Mouse (Mus musculus): ENCODE data around the gene Kcng4. TPM values are rescaled to one million over a fixed set of nuclear protein-coding genes. Genes with fewer than 3 reads are reported as not detected.

Kcng4 gene
- polyA plus RNA-seq, 1 experiment from 2014 or later: 0.08 TPM

GRCm38 (mm10) chr8:119580441-119581161 is 54.9 kb downstream of the Kcng4 start:
- no peak overlapping the region for H3K9ac ChIP-seq (replicated peaks; ENCODE audit: low read depth)
- H3K27me3 ChIP-seq (replicated peaks; ENCODE audit: insufficient read depth, low read length): peaks cover 5% of the 10 kb centered on the region; the same call in 1 of the 2 replicates
- no peaks in the 10 kb centered on the region for H3K4me1 ChIP-seq (ENCODE audit: insufficient read depth, low read depth, low read length)
- ATAC-seq (no peak), DNase-seq (ENCODE audit: low spot score) (no peak)
- no peaks in the 10 kb centered on the region for H3K36me3 ChIP-seq (ENCODE audit: insufficient read depth, low read length)
- 62% methylated on average over 5 of the region's 5 CpGs for WGBS
- TF ChIP-seq EP300 (IDR thresholded peaks at IDR 0.05): no peak
- no peak for TF ChIP-seq CTCF (IDR thresholded peaks at IDR 0.05)
- H3K9me3 ChIP-seq (ENCODE audit: low read length): no peaks in the 10 kb centered on the region
- H3K4me2 ChIP-seq (replicated peaks; ENCODE audit: low read depth, low read length): no peak overlapping the region
- H3K4me3 ChIP-seq (ENCODE audit: low read depth, low read length): no peak overlapping the region
- H3K27ac ChIP-seq (ENCODE audit: low read length): no peak overlapping the region

- DNase-seq (ENCODE audit: low spot score) (peak; percentile 62), ATAC-seq (peak; percentile 13; the same call in 1 of the 2 replicates)
- Histone ChIP-seq H3K27ac (ENCODE audit: low read length) (no peak overlapping the region), H3K27me3 (replicated peaks; ENCODE audit: insufficient read depth, low read length) (peaks cover 9% of the 10 kb centered on the region; the same call in 1 of the 2 replicates), H3K36me3 (ENCODE audit: insufficient read depth, low read length) (no peaks in the 10 kb centered on the region), H3K9ac (replicated peaks; ENCODE audit: low read depth) (no peak overlapping the region), H3K4me1 (ENCODE audit: insufficient read depth, low read depth, low read length) (peaks cover 4% of the 10 kb centered on the region; the same call in 1 of the 2 replicates), H3K4me3 (ENCODE audit: low read depth, low read length) (no peak overlapping the region), H3K4me2 (replicated peaks; ENCODE audit: low read depth, low read length) (no peak overlapping the region), H3K9me3 (ENCODE audit: low read length) (no peaks in the 10 kb centered on the region)
- TF ChIP-seq CTCF (IDR thresholded peaks at IDR 0.05) (no peak), EP300 (IDR thresholded peaks at IDR 0.05) (no peak)
- WGBS: 24% methylated on average over 13 of the region's 13 CpGs
Measured at GRCm38 (mm10) chr8:119579096-119579495, 56.4 kb downstream of the Kcng4 start.

- Histone ChIP-seq H3K4me1 (ENCODE audit: insufficient read depth, low read depth, low read length) (peaks cover 4% of the 10 kb centered on the region; the same call in 1 of the 2 replicates), H3K9ac (replicated peaks; ENCODE audit: low read depth) (no peak overlapping the region; the same call in 1 of the 2 replicates), H3K4me3 (ENCODE audit: low read depth, low read length) (peak overlapping the region; percentile 82), H3K27ac (ENCODE audit: low read length) (no peak overlapping the region), H3K27me3 (replicated peaks; ENCODE audit: insufficient read depth, low read length) (peaks cover 9% of the 10 kb centered on the region; the same call in 1 of the 2 replicates), H3K9me3 (ENCODE audit: low read length) (no peaks in the 10 kb centered on the region), H3K36me3 (ENCODE audit: insufficient read depth, low read length) (no peaks in the 10 kb centered on the region), H3K4me2 (replicated peaks; ENCODE audit: low read depth, low read length) (peak overlapping the region; percentile 92)
- TF ChIP-seq CTCF (IDR thresholded peaks at IDR 0.05): no peak
- TF ChIP-seq EP300 (IDR thresholded peaks at IDR 0.05): no peak
- WGBS: under 1% methylated on average over 16 of the region's 16 CpGs
- ATAC-seq (no peak), DNase-seq (ENCODE audit: low spot score) (no peak)
Measured at GRCm38 (mm10) chr8:119575366-119575726, 60.1 kb downstream of the Kcng4 start.

GRCm38 (mm10) chr8:119574437-119575365 is 60.8 kb downstream of the Kcng4 start, which contains the start of the genes Hsdl1 and Dnaaf1:
Hsdl1 (minus strand) TSS chr8:119575183.
Dnaaf1 (plus strand) TSS chr8:119575235.
- ATAC-seq: peak; percentile 91
- Histone ChIP-seq H3K9me3 (ENCODE audit: low read length) (no peaks in the 10 kb centered on the region), H3K36me3 (ENCODE audit: insufficient read depth, low read length) (no peaks in the 10 kb centered on the region), H3K27ac (ENCODE audit: low read length) (0 out of 2 replicates have a peak within 1 kb of the TSS, but pooled peaks have one; percentile 15), H3K9ac (replicated peaks; ENCODE audit: low read depth) (peak within 1 kb of the TSS; percentile 66), H3K4me3 (ENCODE audit: low read depth, low read length) (peak within 1 kb of the TSS; percentile 82), H3K4me2 (replicated peaks; ENCODE audit: low read depth, low read length) (peak within 1 kb of the TSS; percentile 92), H3K4me1 (ENCODE audit: insufficient read depth, low read depth, low read length) (peaks cover 4% of the 10 kb centered on the region; the same call in 1 of the 2 replicates), H3K27me3 (replicated peaks; ENCODE audit: insufficient read depth, low read length) (peaks cover 9% of the 10 kb centered on the region; the same call in 1 of the 2 replicates)
- under 1% methylated on average over 80 of the region's 97 CpGs for WGBS
- peak; percentile 96 for DNase-seq (ENCODE audit: low spot score)
- TF ChIP-seq CTCF (IDR thresholded peaks at IDR 0.05) (peak; percentile 54), EP300 (IDR thresholded peaks at IDR 0.05) (no peak)

Other genes with a start within 250 kb of the Kcng4 start
- 18.3 and 19.1 TPM in 2 replicates for gene Mlycd, start 240.8 kb downstream of the Kcng4 start, polyA plus RNA-seq (2015; fragmentation: Nextera tagmentation; extraction: Ambion mirVana)
- 9.7 and 14.0 TPM in 2 replicates for gene Osgin1, start 201.6 kb downstream of the Kcng4 start, polyA plus RNA-seq (2015; fragmentation: Nextera tagmentation; extraction: Ambion mirVana)
- 1.2 and 1.8 TPM in 2 replicates for gene Necab2, start 189.0 kb downstream of the Kcng4 start, polyA plus RNA-seq (2015; fragmentation: Nextera tagmentation; extraction: Ambion mirVana)
- gene Slc38a8, start 134.0 kb downstream of the Kcng4 start, polyA plus RNA-seq (2015; fragmentation: Nextera tagmentation; extraction: Ambion mirVana): not detected in 2 replicates
- gene Mbtps1, start 76.9 kb downstream of the Kcng4 start, polyA plus RNA-seq (2015; fragmentation: Nextera tagmentation; extraction: Ambion mirVana): 64.4 and 67.4 TPM in 2 replicates
- gene Hsdl1, start 60.5 kb downstream of the Kcng4 start, polyA plus RNA-seq (2015; fragmentation: Nextera tagmentation; extraction: Ambion mirVana): 26.0 and 27.0 TPM in 2 replicates
- 2.9 and 4.0 TPM in 2 replicates for gene Dnaaf1, start 60.4 kb downstream of the Kcng4 start, polyA plus RNA-seq (2015; fragmentation: Nextera tagmentation; extraction: Ambion mirVana)
- gene Taf1c, start 30.5 kb downstream of the Kcng4 start, polyA plus RNA-seq (2015; fragmentation: Nextera tagmentation; extraction: Ambion mirVana): 5.6 and 5.7 TPM in 2 replicates
- not detected in 2 replicates for gene Adad2, start 22.9 kb downstream of the Kcng4 start, polyA plus RNA-seq (2015; fragmentation: Nextera tagmentation; extraction: Ambion mirVana)
- gene Wfdc1, start 30.7 kb upstream of the Kcng4 start, polyA plus RNA-seq (2015; fragmentation: Nextera tagmentation; extraction: Ambion mirVana): 130 and 164 TPM in 2 replicates
- gene Atp2c2, start 64.3 kb upstream of the Kcng4 start, polyA plus RNA-seq (2015; fragmentation: Nextera tagmentation; extraction: Ambion mirVana): 1.5 and 2.1 TPM in 2 replicates
- 7.9 and 9.7 TPM in 2 replicates for gene Tldc1, start 142.7 kb upstream of the Kcng4 start, polyA plus RNA-seq (2015; fragmentation: Nextera tagmentation; extraction: Ambion mirVana)
- gene Cotl1, start 204.9 kb upstream of the Kcng4 start, polyA plus RNA-seq (2015; fragmentation: Nextera tagmentation; extraction: Ambion mirVana): 54.3 and 54.6 TPM in 2 replicates
- 11.4 and 11.6 TPM in 2 replicates for gene Klhl36, start 226.6 kb upstream of the Kcng4 start, polyA plus RNA-seq (2015; fragmentation: Nextera tagmentation; extraction: Ambion mirVana)